Mouse (Mus musculus): ENCODE measurements around the gene Olfr1288.

Olfr1288 gene

DNA sequence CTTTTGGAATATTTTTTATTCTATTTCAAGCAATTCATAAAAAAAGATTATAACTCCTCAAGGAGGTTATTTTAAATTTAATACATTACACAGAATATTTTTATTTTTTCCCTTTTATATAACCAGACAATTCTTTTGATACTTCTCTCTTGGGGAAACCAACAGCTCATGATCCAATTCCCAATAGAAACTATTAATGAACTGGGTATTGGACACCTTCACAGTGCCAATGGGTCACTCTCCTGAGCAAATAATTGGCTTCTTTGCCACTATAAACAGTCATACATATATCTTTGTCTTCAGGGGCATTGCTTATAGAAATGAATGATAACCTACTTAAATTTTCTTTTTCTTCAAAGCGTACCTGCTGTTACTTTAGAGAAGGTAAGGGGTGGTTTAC lies at the start of gene Olfr1288:
Olfr1288 (plus strand) TSS at position 301 of the 400 bp plus-strand sequence.
- no peak for DNase-seq

GRCm38 (mm10) chr2:111448842-111449241 lies 25.1 kb upstream of the Olfr1288 start, which contains the start of gene Olfr1287:
Olfr1287 (plus strand) TSS chr2:111449142.
- no peak for DNase-seq

GRCm38 (mm10) chr2:111480519-111480918 lies 6.6 kb downstream of the Olfr1288 start, which contains the start of gene Olfr1289:
Olfr1289 (plus strand) TSS chr2:111480819.
- DNase-seq = no peak

DNA sequence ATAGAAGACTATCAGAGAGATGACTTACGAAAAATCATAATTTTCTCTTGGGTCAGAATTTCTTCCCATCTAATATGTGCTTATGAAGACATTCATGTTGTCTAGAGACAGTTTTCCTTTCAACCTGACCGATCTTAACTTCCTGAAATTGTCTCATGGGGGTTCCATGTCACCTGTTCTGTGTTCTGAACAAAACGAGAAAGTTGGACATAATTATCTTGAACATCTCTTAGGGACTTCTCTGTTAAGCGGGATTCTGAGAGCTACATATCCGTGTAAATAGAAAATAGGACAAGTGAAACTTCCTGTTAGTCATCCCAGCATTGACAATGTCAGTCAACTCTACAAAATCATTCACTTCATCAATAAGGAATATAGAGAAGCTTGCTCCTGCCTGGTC lies 19.8 kb downstream of the Olfr1288 start, which contains the start of gene Olfr1290:
Olfr1290 (minus strand) TSS at position 101 of the 400 bp plus-strand sequence.
- no peak for DNase-seq

DNA sequence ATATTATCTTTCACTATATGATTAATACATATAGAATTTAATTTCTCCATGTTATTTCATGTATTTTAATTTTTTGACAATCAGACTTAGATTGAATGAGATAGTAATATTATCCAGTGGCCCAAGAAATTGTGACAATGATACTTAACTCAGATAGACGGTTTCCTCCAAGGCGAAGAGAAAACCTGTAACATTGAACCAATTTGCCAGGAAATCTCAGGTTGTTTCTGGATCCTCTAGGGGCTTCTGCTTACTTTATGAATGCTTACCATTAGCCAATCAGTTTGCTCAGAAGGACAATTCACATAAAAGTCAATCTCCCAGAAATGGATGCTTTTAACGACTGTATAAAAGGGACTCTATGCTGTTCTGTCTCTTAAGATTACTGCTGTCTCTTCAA lies 23.0 kb downstream of the Olfr1288 start, which contains the start of gene Olfr1291-ps1:
Olfr1291-ps1 (plus strand) TSS at position 301 of the 400 bp plus-strand sequence.
- no peak for DNase-seq

DNA sequence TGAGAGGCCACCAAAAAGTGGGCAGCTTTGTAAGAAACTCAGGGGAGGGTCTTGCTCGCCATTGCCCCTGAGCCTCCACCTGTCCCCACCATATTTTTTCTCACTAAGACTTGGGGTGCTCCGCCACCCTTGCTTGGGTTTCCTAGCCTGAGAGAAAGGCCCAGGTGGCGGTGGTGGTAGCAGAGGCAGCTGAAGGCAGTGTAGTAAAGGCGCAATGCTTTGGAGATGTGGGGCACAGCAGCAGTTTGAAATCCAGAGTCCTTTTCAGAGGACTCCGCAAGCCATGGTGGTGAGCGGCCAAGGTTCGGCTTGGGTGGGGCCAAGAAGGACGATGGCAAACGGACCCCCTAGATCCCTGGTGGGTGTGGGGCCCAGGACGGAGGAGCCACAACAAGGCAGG lies 43.5 kb downstream of the Olfr1288 start:
- no peak for DNase-seq

DNA sequence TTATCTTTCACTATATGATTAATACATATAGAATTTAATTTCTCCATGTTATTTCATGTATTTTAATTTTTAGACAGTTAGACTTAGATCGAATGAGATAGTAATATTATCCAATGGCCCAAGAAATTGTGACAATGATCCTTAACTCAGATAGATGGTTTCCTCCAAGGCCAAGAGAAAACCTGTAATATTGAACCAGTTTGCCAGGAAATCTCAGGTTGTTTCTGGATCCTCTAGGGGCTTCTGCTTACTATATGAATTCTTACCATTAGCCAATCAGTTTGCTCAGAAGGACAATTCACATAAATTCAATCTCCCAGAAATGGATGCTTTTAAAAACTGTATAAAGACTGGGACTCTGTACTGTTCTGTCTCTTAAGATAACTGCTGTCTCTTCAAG lies 51.0 kb downstream of the Olfr1288 start, which contains the start of gene Olfr1293-ps:
Olfr1293-ps (plus strand) TSS at position 301 of the 400 bp plus-strand sequence.
- no peak for DNase-seq

All from cerebellum, adult 9-10 months (tissue).